In genomic region chr13:20323478-20323877, GRCm38 (mm10) we compare ENCODE assay signal across 27 mouse cellular contexts.
DNase-seq lines count a peak whose midpoint lies in the region; ATAC-seq and TF ChIP-seq lines count a peak whose summit lies in the region.
"Had no signal": no experiment of that assay in that cellular context is flagged by ENCODE, and none has a peak within 500 bp of the region (broad histone marks: within the 10 kb centered on the region; RNA-seq: fewer than 3 reads in every experiment).

No protein-coding gene starts in this region.

- no peak overlapping the region for H3K9ac ChIP-seq in limb, embryonic 14.5 days (ENCODE audit: low read depth, low read length, severe bottlenecking)
- H3K9ac ChIP-seq in midbrain, embryonic 11.5 days (ENCODE audit: low read length): no peak overlapping the region
- H3K9ac ChIP-seq in midbrain, embryonic 16.5 days (ENCODE audit: low read depth, low read length): no peak overlapping the region
- H3K9ac ChIP-seq in hindbrain, embryonic 14.5 days: no peak overlapping the region
- no peak overlapping the region for H3K9ac ChIP-seq in liver, embryonic 11.5 days (ENCODE audit: low read depth, low read length)
- H3K9ac ChIP-seq: forebrain, embryonic 13.5 days; heart, embryonic 15.5 days; hindbrain, embryonic 13.5 days had no signal

- WGBS in limb, embryonic 14.5 days: 63% methylated on average over 4 of the region's 4 CpGs
- 91% methylated on average over 4 of the region's 4 CpGs for WGBS in limb, embryonic 10.5 days
- WGBS in midbrain, embryonic 11.5 days: 89% methylated on average over 4 of the region's 4 CpGs
- WGBS in midbrain, embryonic 16.5 days: 88% methylated on average over 4 of the region's 4 CpGs
- WGBS in hindbrain, embryonic 14.5 days: 87% methylated on average over 4 of the region's 4 CpGs
- 91% methylated on average over 4 of the region's 4 CpGs for WGBS in liver, embryonic 11.5 days

- DNase-seq in limb, embryonic 14.5 days (ENCODE audit: low spot score): peak; percentile 15
- DNase-seq in limb, embryonic 10.5 days (ENCODE audit: low spot score): no peak
- peak; percentile 81 for DNase-seq in midbrain, embryonic 11.5 days (ENCODE audit: low spot score, missing footprints)
- peak; percentile 14 for DNase-seq in lung, postnatal 14 days
- DNase-seq in hindbrain, embryonic 14.5 days (ENCODE audit: low spot score): no peak
- no peak for DNase-seq in liver, embryonic 11.5 days (ENCODE audit: low spot score)
- DNase-seq: adrenal gland, postnatal 10 days; adrenal gland, postnatal 36 days; B cell, adult 2 months; cerebellum, adult 18-20 months; cerebellum, adult 9-10 months; cerebellum, postnatal 14 days; gastrocnemius, postnatal 10 days; gastrocnemius, postnatal 36 days; heart, postnatal 10 days; heart, postnatal 36 days had no signal

- H3K9me3 ChIP-seq in limb, embryonic 14.5 days (ENCODE audit: control insufficient read depth, low read length): no peaks in the 10 kb centered on the region
- no peaks in the 10 kb centered on the region for H3K9me3 ChIP-seq in limb, embryonic 10.5 days (replicated peaks)
- H3K9me3 ChIP-seq in midbrain, embryonic 11.5 days (ENCODE audit: control insufficient read depth, low read length): no peaks in the 10 kb centered on the region
- no peaks in the 10 kb centered on the region for H3K9me3 ChIP-seq in midbrain, embryonic 16.5 days (replicated peaks; ENCODE audit: control insufficient read depth, low read length, poor library complexity, severe bottlenecking)
- no peaks in the 10 kb centered on the region for H3K9me3 ChIP-seq in hindbrain, embryonic 14.5 days (ENCODE audit: control insufficient read depth, low read length)
- H3K9me3 ChIP-seq in liver, embryonic 11.5 days (ENCODE audit: control insufficient read depth, low read length): no peaks in the 10 kb centered on the region
- H3K9me3 ChIP-seq: forebrain, embryonic 10.5 days; forebrain, embryonic 13.5 days; G1E; heart, embryonic 15.5 days; hindbrain, embryonic 10.5 days; hindbrain, embryonic 13.5 days had no signal

- no peaks in the 10 kb centered on the region for H3K27me3 ChIP-seq in limb, embryonic 14.5 days (ENCODE audit: control insufficient read depth, insufficient read depth, low read length)
- no peaks in the 10 kb centered on the region for H3K27me3 ChIP-seq in limb, embryonic 10.5 days (ENCODE audit: low read depth, poor library complexity, severe bottlenecking)
- H3K27me3 ChIP-seq in midbrain, embryonic 11.5 days (ENCODE audit: control insufficient read depth, insufficient read depth, low read length): no peaks in the 10 kb centered on the region
- no peaks in the 10 kb centered on the region for H3K27me3 ChIP-seq in midbrain, embryonic 16.5 days (ENCODE audit: control insufficient read depth, insufficient read depth, low read depth, low read length)
- no peaks in the 10 kb centered on the region for H3K27me3 ChIP-seq in hindbrain, embryonic 14.5 days (ENCODE audit: control insufficient read depth, insufficient read depth, low read length)
- no peaks in the 10 kb centered on the region for H3K27me3 ChIP-seq in liver, embryonic 11.5 days (replicated peaks; ENCODE audit: control insufficient read depth, insufficient read depth, low read length)
- H3K27me3 ChIP-seq: CH12.LX; forebrain, embryonic 13.5 days; heart, embryonic 15.5 days; hindbrain, embryonic 13.5 days; Patski had no signal

- no peak for TF ChIP-seq POLR2A in limb, embryonic 14.5 days (IDR thresholded peaks at IDR 0.05; ENCODE audit: borderline replicate concordance, extremely low read depth, insufficient read depth, insufficient read length)

- no peak overlapping the region for H3K27ac ChIP-seq in limb, embryonic 14.5 days (replicated peaks; ENCODE audit: low read depth, low read length)
- H3K27ac ChIP-seq in limb, embryonic 10.5 days: no peak overlapping the region
- H3K27ac ChIP-seq in midbrain, embryonic 11.5 days (ENCODE audit: low read depth, low read length): no peak overlapping the region
- no peak overlapping the region for H3K27ac ChIP-seq in midbrain, embryonic 16.5 days (ENCODE audit: low read length)
- H3K27ac ChIP-seq in hindbrain, embryonic 14.5 days: no peak overlapping the region
- no peak overlapping the region for H3K27ac ChIP-seq in liver, embryonic 11.5 days (ENCODE audit: low read depth, low read length)
- H3K27ac ChIP-seq: forebrain, embryonic 10.5 days; forebrain, embryonic 13.5 days; heart, embryonic 15.5 days; hindbrain, embryonic 10.5 days; hindbrain, embryonic 13.5 days had no signal

- no peak overlapping the region for H3K4me2 ChIP-seq in limb, embryonic 14.5 days (replicated peaks; ENCODE audit: low read depth, low read length, severe bottlenecking)
- no peak overlapping the region for H3K4me2 ChIP-seq in midbrain, embryonic 11.5 days
- H3K4me2 ChIP-seq in midbrain, embryonic 16.5 days (ENCODE audit: low read length): no peak overlapping the region
- H3K4me2 ChIP-seq in hindbrain, embryonic 14.5 days (replicated peaks): no peak overlapping the region
- no peak overlapping the region for H3K4me2 ChIP-seq in liver, embryonic 11.5 days
- H3K4me2 ChIP-seq: forebrain, embryonic 13.5 days; heart, embryonic 11.5 days; heart, embryonic 15.5 days; hindbrain, embryonic 13.5 days had no signal

- H3K36me3 ChIP-seq in limb, embryonic 14.5 days (ENCODE audit: control insufficient read depth, insufficient read depth, low read length): no peaks in the 10 kb centered on the region
- no peaks in the 10 kb centered on the region for H3K36me3 ChIP-seq in limb, embryonic 10.5 days
- no peaks in the 10 kb centered on the region for H3K36me3 ChIP-seq in midbrain, embryonic 11.5 days (ENCODE audit: control insufficient read depth, insufficient read depth, low read length)
- no peaks in the 10 kb centered on the region for H3K36me3 ChIP-seq in midbrain, embryonic 16.5 days (ENCODE audit: control insufficient read depth, insufficient read depth, low read length)
- no peaks in the 10 kb centered on the region for H3K36me3 ChIP-seq in hindbrain, embryonic 14.5 days (replicated peaks; ENCODE audit: control insufficient read depth, insufficient read depth)
- no peaks in the 10 kb centered on the region for H3K36me3 ChIP-seq in liver, embryonic 11.5 days (ENCODE audit: control insufficient read depth, insufficient read depth, low read length)
- H3K36me3 ChIP-seq: forebrain, embryonic 10.5 days; G1E; heart, embryonic 15.5 days; hindbrain, embryonic 10.5 days; hindbrain, embryonic 13.5 days had no signal

- H3K4me1 ChIP-seq in limb, embryonic 14.5 days (ENCODE audit: control insufficient read depth, insufficient read depth, low read length): no peaks in the 10 kb centered on the region
- H3K4me1 ChIP-seq in limb, embryonic 10.5 days: 0 out of 2 replicates have a peak, but pooled peaks cover 4% of the 10 kb centered on the region
- H3K4me1 ChIP-seq in midbrain, embryonic 11.5 days (ENCODE audit: control insufficient read depth, insufficient read depth, low read length): no peaks in the 10 kb centered on the region
- H3K4me1 ChIP-seq in midbrain, embryonic 16.5 days (ENCODE audit: control insufficient read depth, insufficient read depth, low read length): no peaks in the 10 kb centered on the region
- no peaks in the 10 kb centered on the region for H3K4me1 ChIP-seq in hindbrain, embryonic 14.5 days (replicated peaks; ENCODE audit: control insufficient read depth, insufficient read depth, low read length)
- H3K4me1 ChIP-seq in liver, embryonic 11.5 days (replicated peaks; ENCODE audit: control insufficient read depth, insufficient read depth, low read length): no peaks in the 10 kb centered on the region
- H3K4me1 ChIP-seq: forebrain, embryonic 10.5 days; forebrain, embryonic 13.5 days; heart, embryonic 15.5 days; hindbrain, embryonic 10.5 days had no signal

- no peak overlapping the region for H3K4me3 ChIP-seq in limb, embryonic 14.5 days (replicated peaks; ENCODE audit: low read length)
- no peak overlapping the region for H3K4me3 ChIP-seq in limb, embryonic 10.5 days
- H3K4me3 ChIP-seq in midbrain, embryonic 11.5 days (ENCODE audit: low read depth, low read length): no peak overlapping the region
- H3K4me3 ChIP-seq in midbrain, embryonic 16.5 days (ENCODE audit: low read depth, low read length): no peak overlapping the region
- no peak overlapping the region for H3K4me3 ChIP-seq in hindbrain, embryonic 14.5 days (replicated peaks; ENCODE audit: low read length)
- H3K4me3 ChIP-seq in liver, embryonic 11.5 days (ENCODE audit: low read depth, low read length): no peak overlapping the region
- H3K4me3 ChIP-seq: forebrain, embryonic 10.5 days; forebrain, embryonic 13.5 days; heart, embryonic 15.5 days; hindbrain, embryonic 10.5 days; hindbrain, embryonic 13.5 days had no signal

- no peak for ATAC-seq in limb, embryonic 14.5 days (ENCODE audit: low FRiP score, low read depth)
- no peak for ATAC-seq in midbrain, embryonic 11.5 days (ENCODE audit: low FRiP score)
- no peak for ATAC-seq in midbrain, embryonic 16.5 days
- no peak for ATAC-seq in hindbrain, embryonic 14.5 days (ENCODE audit: low FRiP score)
- no peak for ATAC-seq in liver, embryonic 11.5 days (replicated peaks; ENCODE audit: low FRiP score)
- ATAC-seq: forebrain, embryonic 13.5 days; forebrain, embryonic 16.5 days; Patski had no signal

Comparison
In these comparisons a context has a peak if more than half of its experiments do, and no peak if none do; other contexts are left out.
1. DNase-seq: peak in limb, embryonic 14.5 days (single experiment), midbrain, embryonic 11.5 days (single experiment) and lung, postnatal 14 days (single experiment); none in limb, embryonic 10.5 days (single experiment), hindbrain, embryonic 14.5 days (single experiment) and liver, embryonic 11.5 days (single experiment).